ENCODE assay signal across 8 mouse cellular contexts in the genomic region with DNA sequence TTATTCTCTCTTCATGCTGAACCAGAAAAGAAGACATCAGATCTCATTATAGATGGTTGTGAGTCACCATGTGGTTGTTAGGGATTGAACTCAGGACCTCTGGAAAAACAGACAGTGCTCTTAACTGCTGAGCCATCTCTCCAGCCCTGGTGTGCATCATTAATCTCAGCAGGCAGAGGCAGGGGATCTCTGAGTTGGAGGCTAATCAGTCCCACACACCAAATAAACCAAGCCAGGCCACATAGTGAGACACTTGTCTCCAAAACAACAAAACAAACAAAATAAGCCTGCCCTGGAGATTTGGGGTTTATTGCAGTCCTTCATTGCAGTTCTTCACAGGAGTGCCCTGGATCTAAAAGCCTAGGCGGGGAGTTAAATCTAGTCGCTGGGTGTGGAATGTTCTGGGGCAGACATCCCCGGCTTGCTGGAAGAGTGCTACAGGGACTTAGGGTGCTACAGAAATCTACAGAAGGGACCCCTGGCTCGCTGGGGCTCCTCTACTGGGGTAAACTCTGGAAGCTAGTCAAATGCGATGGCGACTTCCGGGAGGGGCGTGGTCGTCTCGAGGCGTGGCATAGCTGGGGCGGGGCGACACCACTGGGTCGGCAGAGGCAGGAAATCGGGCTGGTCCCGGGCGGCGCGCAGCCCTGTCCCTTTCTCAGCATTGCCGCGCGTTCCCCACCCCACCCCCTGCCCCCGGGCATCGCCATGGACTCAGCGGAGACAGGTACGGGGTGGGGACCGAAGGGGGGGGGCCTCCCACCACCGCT. TPM values are rescaled to one million over a fixed set of nuclear protein-coding genes. Genes with fewer than 3 reads are reported as not detected.
DNase-seq lines count a peak whose midpoint lies in the region; ATAC-seq lines count a peak whose summit lies in the region.

Gene Gmip (plus strand): TSS at position 586 of the 770 bp plus-strand sequence.

- peak; percentile 67 for DNase-seq in layer of hippocampus, adult 11-12 months (ENCODE audit: low spot score)
- no peak for DNase-seq in layer of hippocampus, adult 9-10 months (ENCODE audit: low spot score)
- peak; percentile 76 for DNase-seq in embryonic facial prominence, embryonic 11.5 days (ENCODE audit: low spot score)
- DNase-seq in heart, adult 9 months (ENCODE audit: low spot score in 2 of 2), result peak; percentile 81 to 84
- DNase-seq in kidney, adult 9 months, result peak; percentile 85
- peak; percentile 90 for DNase-seq in liver, embryonic 11.5 days (ENCODE audit: low spot score)

- peaks cover 11% of the 10 kb centered on the region for H3K36me3 ChIP-seq in embryonic facial prominence, embryonic 11.5 days (replicated peaks; ENCODE audit: control insufficient read depth, insufficient read depth, low read depth, low read length)
- peaks cover 42% of the 10 kb centered on the region for H3K36me3 ChIP-seq in liver, embryonic 11.5 days (ENCODE audit: control insufficient read depth, insufficient read depth, low read length)
- peaks cover 51% of the 10 kb centered on the region for H3K36me3 ChIP-seq in stomach, embryonic 14.5 days (ENCODE audit: control insufficient read depth, insufficient read depth, low read length)

- ATAC-seq in embryonic facial prominence, embryonic 11.5 days (replicated peaks; ENCODE audit: insufficient number of reproducible peaks, low FRiP score, low TSS enrichment, low read depth), result peak; percentile 67
- peak; percentile 81 for ATAC-seq in liver, embryonic 11.5 days (replicated peaks; ENCODE audit: low FRiP score)
- ATAC-seq in monocyte, adult 5-6 weeks (replicated peaks; ENCODE audit: insufficient number of reproducible peaks, low FRiP score, low TSS enrichment, poor library complexity, severe bottlenecking), result peak; percentile 83
- peak; percentile 84 for ATAC-seq in stomach, embryonic 14.5 days (ENCODE audit: insufficient number of reproducible peaks, insufficient read depth, low FRiP score, low read depth)

- H3K4me1 ChIP-seq in embryonic facial prominence, embryonic 11.5 days (ENCODE audit: control insufficient read depth, insufficient read depth, low read length), result peaks cover 2% of the 10 kb centered on the region; the same call in 1 of the 2 replicates
- peaks cover 6% of the 10 kb centered on the region for H3K4me1 ChIP-seq in liver, embryonic 11.5 days (replicated peaks; ENCODE audit: control insufficient read depth, insufficient read depth, low read length)
- no peaks in the 10 kb centered on the region for H3K4me1 ChIP-seq in stomach, embryonic 14.5 days (ENCODE audit: control insufficient read depth, insufficient read depth, low read length)

- H3K9ac ChIP-seq in embryonic facial prominence, embryonic 11.5 days (replicated peaks; ENCODE audit: low read length), result peak within 1 kb of the TSS; percentile 59
- H3K9ac ChIP-seq in liver, embryonic 11.5 days (ENCODE audit: low read depth, low read length), result peak within 1 kb of the TSS; percentile 70
- H3K9ac ChIP-seq in stomach, embryonic 14.5 days (replicated peaks; ENCODE audit: low read depth, low read length), result peak within 1 kb of the TSS; percentile 51

- no peak within 1 kb of the TSS for H3K27ac ChIP-seq in embryonic facial prominence, embryonic 11.5 days (replicated peaks; ENCODE audit: low read depth, low read length)
- H3K27ac ChIP-seq in liver, embryonic 11.5 days (ENCODE audit: low read depth, low read length), result no peak within 1 kb of the TSS
- H3K27ac ChIP-seq in stomach, embryonic 14.5 days (ENCODE audit: low read length), result 0 out of 2 replicates have a peak within 1 kb of the TSS, but pooled peaks have one; percentile 30

- H3K9me3 ChIP-seq in embryonic facial prominence, embryonic 11.5 days (replicated peaks; ENCODE audit: control insufficient read depth, low read length), result no peaks in the 10 kb centered on the region
- H3K9me3 ChIP-seq in liver, embryonic 11.5 days (ENCODE audit: control insufficient read depth, low read length), result no peaks in the 10 kb centered on the region
- no peaks in the 10 kb centered on the region for H3K9me3 ChIP-seq in stomach, embryonic 14.5 days (ENCODE audit: control insufficient read depth, low read depth, low read length)

- H3K27me3 ChIP-seq in embryonic facial prominence, embryonic 11.5 days (ENCODE audit: control insufficient read depth, insufficient read depth, low read length), result no peaks in the 10 kb centered on the region
- H3K27me3 ChIP-seq in liver, embryonic 11.5 days (replicated peaks; ENCODE audit: control insufficient read depth, insufficient read depth, low read length), result no peaks in the 10 kb centered on the region
- H3K27me3 ChIP-seq in stomach, embryonic 14.5 days (ENCODE audit: control insufficient read depth, insufficient read depth, low read length), result no peaks in the 10 kb centered on the region

- WGBS in embryonic facial prominence, embryonic 11.5 days, result 5% methylated on average over 26 of the region's 28 CpGs
- 6% methylated on average over 28 of the region's 28 CpGs for WGBS in liver, embryonic 11.5 days
- 7% methylated on average over 26 of the region's 28 CpGs for WGBS in stomach, embryonic 14.5 days

- peak within 1 kb of the TSS; percentile 43 for H3K4me3 ChIP-seq in embryonic facial prominence, embryonic 11.5 days (ENCODE audit: low read depth, low read length)
- peak within 1 kb of the TSS; percentile 72 for H3K4me3 ChIP-seq in liver, embryonic 11.5 days (ENCODE audit: low read depth, low read length)
- H3K4me3 ChIP-seq in stomach, embryonic 14.5 days (ENCODE audit: low read depth, low read length), result peak within 1 kb of the TSS; percentile 54

- peak within 1 kb of the TSS; percentile 86 for H3K4me2 ChIP-seq in embryonic facial prominence, embryonic 11.5 days (ENCODE audit: low read depth, low read length)
- H3K4me2 ChIP-seq in liver, embryonic 11.5 days, result peak within 1 kb of the TSS; percentile 99
- H3K4me2 ChIP-seq in stomach, embryonic 14.5 days (replicated peaks; ENCODE audit: low read depth, low read length), result peak within 1 kb of the TSS; percentile 91

RNA-seq across cellular contexts. Expression of gene Gmip, which starts in this region (rescaled TPM):
- 4.4 and 4.6 TPM in 2 replicates for polyA plus RNA-seq in embryonic facial prominence, embryonic 11.5 days (2014; fragmentation: Nextera tagmentation; extraction: Ambion mirVana)
- polyA plus RNA-seq in liver, embryonic 11.5 days (2014; fragmentation: Nextera tagmentation; extraction: Ambion mirVana), result 9.5 and 10.9 TPM in 2 replicates
- total RNA-seq in monocyte, adult 5-6 weeks (2017), result 112 to 186 TPM (median 157 TPM) in 3 replicates
- polyA plus RNA-seq in stomach, embryonic 14.5 days (2014; fragmentation: Nextera tagmentation; extraction: Ambion mirVana), result 7.1 and 11.9 TPM in 2 replicates
